Mouse (Mus musculus) kidney, postnatal 36 days (tissue): Measurements from ENCODE around the gene Atp8b3.

Experiments
- DNase-seq, 2 experiments: peaks; one replicate each; pipeline ENCODE4 v3.0.0; 2021 to 2022; ENCODE audit warnings: mixed read lengths in 2 of 2

Gene Atp8b3

DNA sequence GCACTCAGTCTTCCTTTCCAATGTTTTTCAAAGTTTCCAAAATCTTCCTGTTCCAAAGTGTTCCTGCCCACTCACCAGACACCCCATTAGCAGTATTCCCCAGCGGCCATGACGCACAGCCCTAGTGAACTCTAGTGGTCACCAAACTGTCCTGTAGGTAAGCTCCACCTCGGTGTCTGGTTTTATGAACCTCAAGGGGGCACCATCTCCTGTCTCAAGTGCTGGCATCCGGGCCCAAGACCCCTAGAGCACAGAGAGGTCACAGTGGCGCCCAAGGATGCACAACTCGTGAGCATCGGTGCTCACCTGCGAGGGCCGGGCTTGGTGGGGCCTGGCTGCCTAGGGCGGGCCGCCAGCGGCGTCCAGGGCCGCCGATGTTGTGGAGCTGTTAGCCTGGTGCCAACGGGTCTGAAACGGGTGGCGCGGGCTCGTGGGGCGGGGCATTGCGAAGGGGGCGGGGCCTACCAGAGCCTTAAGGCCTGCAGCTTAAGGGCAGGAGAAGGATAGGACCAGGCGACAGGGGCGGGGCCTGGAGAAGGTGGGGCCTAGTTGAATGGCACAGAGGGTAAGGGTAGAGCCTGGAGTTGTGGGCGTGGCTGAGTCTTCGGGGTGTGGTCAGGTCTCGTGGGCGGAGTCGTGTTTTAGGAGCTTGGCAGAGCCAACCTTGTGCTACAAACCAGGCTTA, at the start of gene Atp8b3:
Gene Atp8b3, minus strand, starts transcription at position 415 of the 685 bp plus-strand sequence.
- peak; percentile 86 to 91 for DNase-seq

DNA sequence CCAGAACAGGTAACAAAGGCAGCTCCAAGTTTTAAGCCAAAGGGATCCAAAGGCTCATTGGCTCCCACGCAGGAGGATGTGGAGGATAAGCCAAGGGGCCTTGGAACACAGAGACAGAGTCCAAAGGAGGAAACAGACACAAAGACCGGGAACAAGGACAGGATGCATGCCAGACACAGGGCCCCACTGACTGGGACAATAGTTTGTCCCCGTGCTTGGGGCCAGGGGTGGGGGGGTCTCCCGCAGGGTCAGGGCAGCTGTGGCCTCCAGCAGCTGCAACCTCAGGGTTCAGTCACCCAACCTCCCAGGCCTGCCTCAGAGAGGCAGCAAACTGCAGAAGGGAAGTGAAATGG, 48.4 kb upstream of the Atp8b3 start:
- DNase-seq = peak; percentile 64 to 71

DNA sequence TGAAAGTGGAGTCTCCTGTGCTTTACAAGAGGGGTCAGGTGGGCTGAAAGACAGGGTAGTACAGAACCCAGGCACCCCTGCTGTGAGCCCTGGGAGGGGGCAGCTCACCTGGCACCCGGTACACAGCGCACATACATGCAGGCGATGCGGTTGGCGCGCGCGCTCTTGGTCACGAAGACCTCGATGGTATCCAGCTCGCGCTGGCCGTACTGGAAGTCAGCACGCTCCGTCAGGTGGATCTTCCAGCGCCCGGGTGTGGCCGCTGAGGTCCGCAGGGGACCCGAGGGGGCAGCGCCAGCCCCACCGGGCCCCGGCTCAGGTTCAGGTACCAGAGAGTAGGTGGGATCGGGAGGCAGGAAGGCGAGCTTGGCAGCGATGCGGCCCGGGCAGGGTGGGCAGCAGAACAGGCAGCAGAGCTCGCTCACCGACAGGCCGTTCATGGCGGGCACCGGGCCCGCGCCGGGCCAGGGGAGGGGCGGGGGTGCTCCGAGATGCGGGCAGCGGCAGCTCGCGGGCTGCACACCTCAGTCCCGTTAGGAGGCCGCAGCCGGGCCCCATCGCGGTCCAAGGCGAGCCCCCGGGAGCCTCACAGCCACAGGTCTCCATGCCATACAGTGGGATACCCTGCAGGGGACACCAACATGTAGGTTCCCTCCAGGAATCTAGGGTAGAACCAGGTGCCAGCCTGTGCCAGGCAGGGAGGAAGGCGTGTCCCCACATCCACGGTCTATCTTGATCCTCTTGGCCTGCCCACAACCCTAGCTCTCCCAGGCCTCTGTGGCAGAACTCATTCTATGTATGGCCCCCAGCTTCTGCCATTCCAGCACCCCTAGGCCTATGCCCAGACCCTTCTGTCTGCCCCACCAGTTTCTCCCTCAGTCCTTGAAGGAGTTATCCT, 47.7 kb upstream of the Atp8b3 start:
- no peak for DNase-seq

DNA sequence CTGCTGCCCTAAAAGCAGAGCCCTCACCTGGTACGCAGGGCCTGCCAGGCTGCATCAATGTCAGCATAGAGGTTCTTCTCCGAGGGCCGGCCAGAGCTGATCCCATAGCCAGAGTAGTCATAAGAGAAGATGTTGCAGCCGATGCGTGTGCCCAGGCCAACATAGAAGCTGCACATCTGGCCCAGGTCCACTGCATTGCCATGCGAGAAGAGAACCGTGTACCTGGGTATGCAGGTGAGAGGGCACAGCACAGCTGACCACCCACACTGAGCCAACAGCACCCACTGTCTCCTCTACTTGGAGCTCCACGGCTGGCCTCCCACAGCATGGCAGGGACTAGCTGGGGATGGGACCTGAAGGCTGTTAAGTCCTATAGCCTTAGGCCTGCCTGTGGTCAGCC, 46.7 kb upstream of the Atp8b3 start:
- DNase-seq = no peak

DNA sequence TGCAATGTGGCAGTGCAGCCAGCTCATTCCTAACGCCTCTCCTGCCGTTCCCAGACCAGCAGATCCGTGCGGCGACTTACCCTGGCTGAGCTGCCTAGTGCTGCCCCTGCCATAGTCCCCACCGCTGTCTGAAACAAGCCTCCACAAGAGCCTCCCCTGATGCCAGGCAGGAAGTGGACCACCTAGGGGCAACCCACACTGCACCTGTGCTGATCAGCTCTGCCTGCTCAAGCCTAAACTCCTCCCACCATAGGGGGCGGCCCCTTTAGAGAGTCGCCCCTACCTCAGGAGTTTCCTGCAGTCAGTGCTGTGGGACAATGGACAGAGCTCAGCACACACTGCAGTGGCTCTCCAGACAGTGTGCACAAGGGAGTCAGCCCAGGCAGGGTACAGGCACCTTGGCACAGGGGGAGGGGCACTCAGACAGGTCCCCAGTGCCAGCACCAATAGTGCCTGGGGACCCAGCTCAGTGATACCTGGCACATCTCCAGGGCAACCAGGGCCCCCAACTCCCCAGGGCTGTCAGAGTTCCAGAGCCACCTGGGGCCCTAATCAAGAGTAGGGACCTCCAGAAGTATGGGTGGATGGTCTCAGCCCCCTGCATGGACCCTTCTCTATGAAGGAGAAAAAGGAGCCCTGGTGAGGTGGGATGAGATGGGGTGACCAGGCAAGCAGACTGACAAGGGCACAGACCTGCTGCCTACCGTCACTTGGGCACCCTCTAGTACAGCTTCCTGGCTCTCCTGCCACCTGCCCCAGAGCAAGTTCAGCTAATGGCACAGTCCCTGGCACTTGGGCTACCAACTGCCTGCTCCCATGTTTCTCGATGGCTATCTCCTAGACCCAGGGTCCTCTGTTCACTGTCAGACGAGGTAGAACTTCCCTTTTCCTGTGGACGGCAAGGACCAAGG, 46.0 kb upstream of the Atp8b3 start:
- DNase-seq = no peak

DNA sequence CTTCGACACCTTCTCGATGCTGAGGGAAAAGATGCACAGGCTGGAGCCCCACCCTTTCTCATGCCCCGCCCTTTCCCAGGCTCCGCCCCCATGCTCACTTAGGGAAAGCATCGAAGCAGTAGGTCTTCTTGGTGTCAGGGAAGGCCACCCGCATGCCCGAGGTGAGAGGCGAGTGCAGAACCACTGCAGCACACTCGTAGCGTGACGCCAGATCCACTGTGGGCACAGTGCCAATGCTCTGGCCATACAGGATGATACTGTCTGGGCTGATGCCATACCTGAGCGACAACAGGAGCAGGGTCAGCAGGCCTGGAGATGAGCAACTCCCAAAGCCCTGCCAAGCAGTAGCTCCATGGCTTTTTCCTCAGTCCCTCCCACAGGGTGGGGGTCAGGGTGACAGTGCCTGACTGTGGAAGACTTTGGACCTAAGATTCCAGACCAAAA, 45.1 kb upstream of the Atp8b3 start:
- peak; percentile 80 for DNase-seq

DNA sequence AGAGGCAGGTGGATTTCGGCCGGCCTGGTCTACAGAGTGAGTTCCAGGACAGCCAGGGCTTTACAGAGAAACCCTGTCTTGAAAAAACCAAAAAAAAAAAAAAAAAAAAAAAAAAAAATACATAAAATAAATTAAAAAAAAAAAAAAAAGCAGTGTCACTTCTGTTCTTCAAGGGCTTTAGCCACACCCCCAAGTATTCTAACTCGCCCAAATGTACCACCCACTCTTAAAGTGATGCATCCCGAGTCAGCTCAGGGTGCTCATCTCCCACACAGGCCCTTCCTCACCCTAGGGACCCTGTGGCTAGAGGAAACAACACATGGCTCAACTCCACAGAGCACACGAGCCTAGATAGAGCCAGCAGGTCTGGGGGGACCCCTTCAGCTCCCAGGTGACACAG, 44.1 kb upstream of the Atp8b3 start:
- no peak for DNase-seq

DNA sequence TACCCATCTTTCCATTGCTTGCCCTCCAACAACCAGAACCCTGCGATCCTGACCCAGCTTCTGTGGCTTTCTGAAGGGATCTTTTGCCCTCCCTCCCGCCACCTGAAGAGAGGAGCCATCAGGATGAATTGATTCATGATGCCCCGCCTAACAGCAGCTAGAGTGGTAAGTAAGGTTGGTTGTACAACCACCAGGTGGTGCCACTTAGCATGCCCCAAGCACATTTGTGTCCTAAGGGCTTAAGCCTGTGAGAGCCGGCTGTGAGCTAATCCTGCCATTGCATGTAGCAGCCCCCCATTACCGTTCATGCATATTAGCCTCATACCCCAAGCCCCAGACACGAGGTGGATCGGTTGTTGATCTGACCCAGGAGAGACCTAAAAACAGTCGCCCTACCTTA, 40.0 kb upstream of the Atp8b3 start:
- peak; percentile 73 to 80 for DNase-seq

DNA sequence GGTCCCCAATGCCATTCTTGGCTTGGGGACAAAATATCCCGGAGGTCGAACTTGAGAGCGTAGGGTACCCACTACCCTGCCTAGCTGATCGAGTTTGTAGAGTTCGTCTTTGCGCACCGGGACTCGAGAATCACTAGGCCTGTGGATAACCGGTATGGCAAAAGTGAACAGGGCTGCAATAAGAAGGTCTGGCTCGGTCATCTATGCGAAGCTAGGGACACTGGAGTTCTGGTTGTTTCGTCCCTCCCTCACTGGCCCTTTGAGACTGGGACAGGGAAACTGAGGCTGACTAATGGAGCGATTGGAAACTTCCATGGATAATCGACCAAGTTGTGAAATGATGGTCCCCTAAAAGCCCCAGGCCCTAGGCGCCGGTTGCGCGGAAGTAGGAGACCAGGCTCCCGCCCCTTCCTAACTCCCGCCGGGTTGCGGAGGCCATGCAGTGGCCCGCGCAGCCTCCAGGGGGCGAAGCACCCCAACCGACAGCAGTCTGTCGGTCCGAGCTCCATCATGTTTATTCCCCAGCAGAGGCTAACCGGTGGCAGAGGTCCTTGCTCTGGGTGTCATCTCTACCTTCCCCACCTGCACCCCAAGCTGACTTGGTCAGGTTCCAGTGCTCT, 39.3 kb upstream of the Atp8b3 start:
- peak; percentile 83 to 91 for DNase-seq

DNA sequence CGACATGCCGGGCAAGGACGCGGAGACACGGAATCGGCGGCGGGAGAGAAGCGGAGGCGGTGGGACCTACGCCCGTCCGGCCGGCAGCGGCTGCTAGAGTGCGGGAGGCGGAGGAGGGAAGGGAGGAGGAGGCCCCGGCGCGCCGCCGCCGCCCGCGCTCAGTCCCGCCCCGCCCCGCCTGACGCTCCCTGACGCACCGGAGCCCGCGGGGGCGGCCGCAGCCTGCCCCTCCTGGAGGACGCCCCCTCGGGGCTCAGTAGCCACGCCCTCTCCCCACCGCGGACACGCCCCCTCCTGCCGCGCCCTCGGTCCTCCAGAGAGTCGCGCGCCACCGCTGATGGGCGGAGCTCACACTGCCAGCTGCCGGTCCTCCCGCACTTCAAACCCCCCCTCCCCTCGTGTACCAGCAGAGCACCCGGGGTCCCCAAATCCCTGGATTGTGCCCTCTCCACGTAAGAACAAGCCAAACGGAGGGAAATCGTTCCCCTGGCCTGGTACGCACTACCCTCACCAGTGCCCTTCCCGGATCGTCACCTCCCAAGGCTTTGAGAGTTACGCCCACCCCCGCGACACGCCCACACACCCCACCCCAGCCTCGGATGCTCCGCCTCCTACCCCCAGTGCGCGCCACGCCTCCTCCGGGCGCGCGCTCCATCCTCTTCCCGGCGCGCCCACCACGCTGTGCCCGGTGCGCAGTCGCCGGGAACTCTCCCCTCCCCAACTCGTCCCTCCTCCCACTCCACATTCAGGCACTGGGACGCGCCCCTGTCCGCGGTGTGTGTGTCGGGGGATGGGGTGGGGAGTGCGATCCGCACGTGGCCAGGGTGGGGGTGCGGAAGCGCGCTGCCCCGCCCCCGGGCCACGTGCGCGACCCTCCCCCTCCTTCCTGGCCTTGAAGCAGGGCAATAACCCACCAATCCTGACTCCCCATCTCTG, 38.5 kb upstream of the Atp8b3 start, which contains the start of gene Klf16:
Gene Klf16, minus strand, starts transcription at position 127 of the 936 bp plus-strand sequence.
- DNase-seq = peak; percentile 98 to 99

DNA sequence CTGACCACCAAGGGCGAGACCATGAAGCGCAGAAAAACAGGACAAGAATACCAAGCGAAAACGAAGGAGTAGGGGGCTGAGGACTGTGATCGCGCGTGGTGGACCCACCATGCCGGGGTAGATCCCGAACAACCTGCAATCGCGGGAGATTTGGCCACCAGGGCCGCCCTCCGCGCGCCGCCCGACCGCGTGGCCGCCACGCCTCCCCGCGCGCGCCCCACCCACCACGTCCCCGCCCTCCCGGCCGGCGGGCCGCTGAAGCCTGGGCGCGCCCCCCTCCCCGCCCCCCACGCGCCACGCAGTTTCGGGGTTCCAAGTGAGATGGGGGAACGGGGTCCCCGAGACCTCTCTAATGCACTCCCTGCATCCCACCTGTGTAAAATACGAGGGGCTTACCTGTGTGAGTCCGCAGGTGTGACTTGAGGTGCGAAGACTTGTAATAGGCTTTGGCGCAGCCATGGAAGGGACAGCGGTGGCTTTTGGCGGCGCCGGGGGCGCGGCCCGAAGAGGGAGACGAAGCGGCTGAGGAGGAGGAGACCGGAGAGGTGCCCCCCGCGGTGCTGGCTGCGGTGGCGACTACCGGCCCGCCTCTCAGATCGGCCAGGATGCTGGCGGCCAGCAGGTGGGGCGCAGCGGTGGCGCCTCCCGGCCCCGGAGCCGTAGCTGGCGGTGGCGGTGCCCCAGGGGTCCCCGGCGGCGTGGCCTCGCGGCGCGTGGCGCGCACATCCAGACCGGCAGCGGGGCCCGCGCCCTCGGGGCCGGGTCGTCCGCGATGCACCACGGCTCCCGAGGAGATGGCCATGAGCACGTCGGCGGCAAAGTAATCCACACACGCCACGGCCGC, 37.6 kb upstream of the Atp8b3 start:
- DNase-seq = peak in 1 of 2 experiments; percentile 80

DNA sequence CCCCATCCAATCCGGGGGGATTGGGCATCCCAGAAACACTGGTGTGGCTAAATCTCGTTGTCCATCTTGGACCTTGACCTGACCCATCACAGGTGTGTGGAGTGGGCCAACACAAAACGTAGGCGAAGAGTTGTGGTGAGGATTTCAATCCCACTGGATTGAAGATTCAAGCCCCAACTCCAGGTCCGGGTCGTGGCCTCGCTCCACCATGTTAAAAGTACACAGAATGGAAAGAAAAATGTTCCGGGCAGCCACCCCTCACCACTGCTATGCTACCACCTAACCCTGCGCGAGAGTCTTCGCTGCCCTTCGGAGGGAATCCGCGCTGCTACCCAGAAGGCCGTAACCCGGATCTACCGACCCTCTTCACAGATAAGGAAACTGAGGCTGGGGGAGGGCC, 37.0 kb upstream of the Atp8b3 start:
- DNase-seq = no peak

DNA sequence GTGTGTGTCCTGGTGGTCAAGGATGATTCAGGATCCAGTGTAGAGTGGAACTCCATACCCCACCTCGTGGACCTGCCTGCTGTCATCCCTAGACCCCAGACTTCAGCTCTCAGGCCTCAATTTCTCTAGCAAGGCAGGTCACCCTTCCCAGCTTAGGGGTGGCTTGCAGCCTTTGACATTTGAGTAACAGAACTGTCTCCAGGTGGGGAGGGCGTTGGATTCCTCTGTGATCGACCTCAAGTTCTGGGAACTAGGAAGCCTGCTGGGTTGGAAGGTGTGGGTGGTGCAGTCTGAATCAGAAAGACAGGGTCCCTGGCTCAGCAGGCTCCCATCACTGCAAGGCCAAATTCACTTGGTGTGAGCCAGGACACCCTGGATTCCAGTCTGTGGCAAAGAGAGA, 36.0 kb upstream of the Atp8b3 start:
- DNase-seq = no peak

DNA sequence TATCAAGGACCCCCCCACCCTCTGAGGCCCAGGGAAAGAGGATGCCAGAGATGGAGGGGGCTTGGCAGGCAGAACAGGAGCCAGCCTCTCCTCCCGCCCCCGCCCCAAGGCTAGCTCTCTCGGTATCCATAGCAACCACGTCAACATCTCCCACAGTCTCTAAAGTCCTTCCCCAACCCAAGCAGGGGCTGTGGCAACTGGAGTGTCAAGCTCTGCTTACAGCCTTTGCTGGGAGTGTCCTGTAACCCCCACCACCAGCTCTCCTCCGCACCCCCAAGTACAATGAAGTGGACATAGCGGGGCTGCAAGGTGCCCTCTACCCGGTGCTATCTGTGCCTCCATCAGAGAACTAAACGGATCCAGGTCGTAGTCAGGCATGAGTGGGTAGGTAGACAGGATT, 35.0 kb upstream of the Atp8b3 start:
- DNase-seq = no peak

DNA sequence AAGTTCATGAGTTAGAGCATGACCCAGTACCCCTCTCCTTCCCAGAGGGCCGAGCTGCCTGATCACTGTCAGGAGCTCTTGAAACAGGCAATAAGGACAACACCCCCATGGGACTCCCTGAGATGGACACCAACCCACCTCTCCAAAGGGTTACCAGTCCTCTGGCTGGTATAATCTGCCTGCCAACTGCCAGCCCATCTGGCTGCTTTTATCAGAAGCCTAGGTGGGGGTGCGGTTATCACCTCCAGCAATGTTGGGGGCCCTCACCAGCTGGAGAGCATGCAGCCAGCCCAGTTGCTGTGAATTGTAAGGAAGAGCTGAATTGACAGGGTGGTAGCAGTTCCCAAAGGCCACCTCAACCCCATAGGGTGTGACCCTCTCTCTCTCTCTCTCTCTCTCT, 33.6 kb upstream of the Atp8b3 start:
- DNase-seq = no peak

DNA sequence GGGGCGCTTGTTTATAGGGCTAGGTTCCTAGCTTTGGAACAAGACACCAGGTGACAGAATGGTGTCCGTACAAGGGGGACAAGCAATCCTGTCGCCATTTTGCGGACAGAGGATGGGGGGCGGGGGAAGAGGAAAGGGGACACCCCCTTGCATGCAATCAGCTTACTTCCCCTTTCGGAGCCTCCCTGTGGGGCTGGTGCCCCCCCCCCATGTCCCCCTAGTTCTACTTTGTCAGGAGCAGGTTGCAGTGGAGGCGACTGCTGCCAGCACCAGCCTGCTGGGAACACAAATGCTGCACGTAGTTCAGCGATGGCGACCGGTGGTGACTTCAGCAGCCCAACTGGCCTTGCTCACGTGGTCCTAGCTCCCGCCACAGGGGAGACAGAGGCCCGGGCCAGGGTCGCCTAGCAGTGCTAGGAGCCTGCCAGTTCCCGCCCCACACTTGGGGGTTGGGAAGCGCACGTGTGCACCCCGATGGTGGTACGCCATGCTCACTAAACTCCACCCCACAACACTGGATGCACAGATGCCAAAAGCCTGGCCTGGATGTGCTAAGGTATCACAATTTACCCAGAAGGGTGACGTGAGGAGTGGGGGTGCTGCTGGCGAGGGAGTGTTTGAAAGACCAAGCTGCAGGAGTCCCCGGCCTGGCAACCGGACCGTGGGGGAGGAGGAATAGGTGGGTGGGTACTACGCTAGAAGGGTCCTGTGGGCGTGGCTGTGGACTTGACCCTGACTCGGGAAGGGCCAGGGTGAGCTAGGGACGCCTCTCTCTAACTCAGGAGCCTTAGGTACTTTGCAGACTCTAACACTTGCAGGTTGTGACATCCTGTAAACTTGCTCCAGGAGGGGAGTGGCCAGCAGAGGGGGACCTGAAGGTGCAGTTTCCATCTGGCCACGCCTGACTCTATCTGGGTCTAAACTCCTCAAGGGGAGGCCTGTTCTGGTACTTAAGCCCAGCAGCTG, 32.2 kb upstream of the Atp8b3 start:
- DNase-seq = no peak

DNA sequence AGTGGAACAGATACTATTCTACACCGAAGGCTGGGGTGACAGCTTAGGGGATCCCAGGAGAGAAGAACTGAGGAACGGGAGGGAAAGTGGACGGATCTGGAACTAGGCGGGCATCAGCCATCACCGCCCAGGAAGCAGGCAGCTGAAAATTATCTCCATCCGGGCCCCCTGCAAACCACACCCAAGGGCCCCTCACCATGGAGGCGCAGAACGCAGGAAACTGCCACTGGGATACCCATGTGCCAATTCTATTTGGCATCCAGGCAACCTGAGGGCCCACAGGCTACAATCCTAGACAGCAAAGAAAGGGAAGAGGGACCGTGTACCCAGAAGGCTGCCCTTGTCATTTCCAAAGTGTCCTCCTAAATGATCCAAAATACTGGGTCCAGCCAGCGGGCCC, 31.5 kb upstream of the Atp8b3 start:
- no peak for DNase-seq

DNA sequence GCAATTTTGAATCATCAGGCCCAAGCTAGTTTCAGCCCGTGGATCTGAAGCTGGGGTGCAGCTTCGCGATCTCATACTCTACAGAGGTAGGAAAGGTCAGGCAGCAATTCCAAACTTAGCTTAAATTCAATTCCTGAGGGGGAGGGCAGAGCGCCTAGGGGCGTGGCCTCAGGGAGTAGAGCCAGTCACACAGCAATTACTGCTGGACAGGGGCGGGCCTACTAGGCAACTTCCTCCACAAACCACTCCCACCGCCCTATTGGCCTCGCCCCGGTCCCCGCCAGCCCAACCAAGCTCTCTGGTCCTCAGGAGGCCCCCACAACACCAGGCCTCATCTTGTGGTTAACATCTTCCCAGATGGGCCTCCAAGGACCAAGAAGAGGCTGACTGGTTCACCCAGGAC, 30.7 kb upstream of the Atp8b3 start:
- peak; percentile 69 to 80 for DNase-seq

DNA sequence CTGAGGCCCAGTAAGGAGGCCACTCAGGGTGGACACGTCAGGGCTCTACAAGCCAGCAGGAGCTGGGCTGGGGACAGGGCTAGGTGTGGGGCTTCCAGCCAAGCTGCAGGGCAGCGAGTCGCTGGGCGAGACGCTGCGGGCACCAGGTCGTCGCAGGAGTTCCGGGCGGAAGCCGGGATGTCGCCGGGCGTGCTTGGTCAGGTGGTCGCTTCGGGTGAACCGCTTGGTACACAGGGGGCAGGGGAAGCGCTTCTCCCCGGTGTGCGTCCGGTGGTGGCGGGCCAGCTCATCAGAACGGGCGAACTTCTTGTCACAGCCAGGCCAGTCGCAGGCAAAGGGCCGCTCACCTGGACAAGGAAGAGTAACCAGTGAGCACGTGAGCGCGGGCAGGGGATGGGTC, 30.0 kb upstream of the Atp8b3 start:
- DNase-seq = no peak
